Mouse (Mus musculus) intestine, postnatal 0 days (tissue): ENCODE results near the gene Sesn1. TPM values are rescaled to one million over a fixed set of nuclear protein-coding genes. Genes with fewer than 3 reads are reported as not detected.

Source experiments
- ATAC-seq: fragments of 200-750 bp; cut with Nextera tagmentation; 2 replicates; pipeline ENCODE4 v1.8.0; 2017; ENCODE audit warnings: mild to moderate bottlenecking, moderate TSS enrichment, moderate library complexity
- H3K27ac ChIP-seq: fragments of 300-500 bp; sonication (generic); 2 replicates; pipeline ENCODE4 v1.5.1; 2014; ENCODE audit warnings: mild to moderate bottlenecking, low read depth, low read length, moderate library complexity
- H3K27me3 ChIP-seq: fragments of 300-500 bp; sonication (generic); replicated peaks from 2 replicates; pipeline ENCODE4 v1.6.1; 2014; ENCODE audit warnings: low read length, mixed read lengths; ENCODE audit not compliant: control insufficient read depth, insufficient read depth
- H3K36me3 ChIP-seq: fragments of 300-500 bp; sonication (generic); 2 replicates; pipeline ENCODE4 v1.6.1; 2014; ENCODE audit warnings: mild to moderate bottlenecking, moderate library complexity; ENCODE audit not compliant: control insufficient read depth, insufficient read depth
- H3K4me1 ChIP-seq: fragments of 300-500 bp; sonication (generic); replicated peaks from 2 replicates; pipeline ENCODE4 v1.6.1; 2014; ENCODE audit warnings: antibody characterized with exemption, low read length, mixed read lengths; ENCODE audit not compliant: control insufficient read depth, insufficient read depth
- H3K4me2 ChIP-seq: fragments of 300-500 bp; sonication (generic); replicated peaks from 2 replicates; pipeline ENCODE4 v1.6.1; 2014; ENCODE audit warnings: low read depth, mild to moderate bottlenecking, moderate library complexity
- H3K4me3 ChIP-seq: fragments of 300-500 bp; sonication (generic); 2 replicates; pipeline ENCODE4 v1.5.1; 2014; ENCODE audit warnings: low read depth, low read length
- H3K9ac ChIP-seq: fragments of 300-500 bp; sonication (generic); 2 replicates; pipeline ENCODE4 v1.6.1; 2014; ENCODE audit warnings: mild to moderate bottlenecking, low read depth, low read length
- H3K9me3 ChIP-seq: fragments of 300-500 bp; sonication (generic); 2 replicates; pipeline ENCODE4 v1.6.1; 2016; ENCODE audit warnings: mixed run types; ENCODE audit not compliant: control insufficient read depth
- CTCF ChIP-seq: sonication (generic); IDR thresholded peaks from 2 replicates; pipeline ENCODE4 v1.5.1; 2016; ENCODE audit warnings: low read depth, mild to moderate bottlenecking, control low read depth, antibody characterized with exemption, moderate library complexity
- WGBS: fragments of 180-500 bp; shearing (Covaris S2); extraction: QIAGEN DNeasy Blood & Tissue Kit; methylation state at CpG from one replicate; pipeline ENCODE4 v1.1.7; 2014; 5-methylcytosine and 5-hydroxymethylcytosine counted together
- polyA plus RNA-seq: library from polyadenylated mRNA; unstranded; fragments of >200 nt; fragmentation: Nextera tagmentation; extraction: Ambion mirVana; gene quantifications from 2 replicates; pipeline ENCODE4 v1.2.1, GENCODE M21; 2015

Sesn1 gene
- polyA plus RNA-seq, 1 experiment from 2014 or later, result 26.2 TPM

DNA sequence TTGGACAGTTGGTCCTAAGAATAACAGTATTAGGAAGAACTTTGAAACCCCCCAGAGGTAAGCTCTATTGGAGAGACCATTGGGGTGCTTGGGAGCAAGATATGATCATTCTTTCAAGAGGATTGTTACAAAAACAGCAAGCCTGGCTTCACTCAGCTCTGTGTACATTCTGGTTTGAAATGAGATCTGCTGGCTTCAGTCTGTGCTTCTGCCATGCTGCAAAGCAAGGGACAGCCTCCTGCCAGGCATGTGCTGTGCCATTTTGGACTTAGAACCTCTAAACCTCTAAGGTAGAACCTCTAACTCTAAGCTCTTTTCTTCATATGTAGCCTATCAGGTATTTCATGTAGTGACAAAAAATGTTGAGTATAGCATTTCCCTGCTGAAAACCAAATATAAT, 65.9 kb downstream of the Sesn1 start:
- Histone ChIP-seq H3K4me1 (no peaks in the 10 kb centered on the region; the same call in 1 of the 2 replicates), H3K4me3 (no peak overlapping the region), H3K4me2 (no peak overlapping the region), H3K36me3 (no peaks in the 10 kb centered on the region), H3K9ac (no peak overlapping the region), H3K9me3 (no peaks in the 10 kb centered on the region), H3K27me3 (no peaks in the 10 kb centered on the region), H3K27ac (no peak overlapping the region)
- ATAC-seq, result no peak
- TF ChIP-seq CTCF, result no peak

DNA sequence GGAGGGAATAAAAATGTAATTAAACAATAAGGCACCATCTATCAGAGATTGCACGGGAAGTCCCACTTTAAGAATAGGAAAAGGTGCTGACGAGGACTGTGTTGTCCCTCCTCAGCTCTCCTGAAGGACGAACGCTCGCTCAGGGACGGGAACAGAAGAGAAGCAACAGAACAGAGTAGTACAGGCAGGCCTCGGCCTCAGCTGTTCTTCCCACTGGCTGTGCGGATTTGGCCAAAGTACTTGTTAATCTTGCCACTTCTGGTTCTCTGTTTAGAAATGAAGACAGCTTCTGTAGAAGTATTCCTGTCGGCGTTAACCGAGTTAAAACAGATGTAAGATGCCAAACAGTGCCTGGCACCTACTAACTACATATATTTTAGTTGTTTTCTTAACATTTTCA, 68.6 kb downstream of the Sesn1 start:
- WGBS, result 80% methylated on average over 11 of the region's 11 CpGs
- Histone ChIP-seq H3K27ac (no peak overlapping the region), H3K9ac (no peak overlapping the region), H3K27me3 (no peaks in the 10 kb centered on the region), H3K4me2 (no peak overlapping the region), H3K36me3 (no peaks in the 10 kb centered on the region), H3K9me3 (no peaks in the 10 kb centered on the region), H3K4me3 (no peak overlapping the region), H3K4me1 (no peaks in the 10 kb centered on the region)
- no peak for ATAC-seq
- TF ChIP-seq CTCF, result no peak

DNA sequence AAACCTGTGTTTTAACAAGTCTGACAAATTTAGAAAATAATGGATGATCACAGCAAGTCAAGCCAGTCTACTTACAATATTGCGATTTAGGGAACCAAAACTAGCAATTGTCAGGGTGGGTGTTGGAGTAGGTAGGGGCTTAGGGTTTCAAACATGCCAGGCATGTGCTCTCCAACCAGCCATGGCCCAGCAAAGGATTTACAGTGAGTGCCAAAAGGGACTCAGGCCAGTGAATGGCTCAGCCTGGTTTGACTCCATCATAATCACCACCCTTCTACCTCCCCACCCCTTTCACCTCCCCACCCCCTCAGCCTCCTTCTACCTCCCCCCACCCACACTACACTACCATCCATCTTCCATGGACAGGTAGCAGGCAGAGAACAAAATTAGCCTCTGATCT, 69.9 kb downstream of the Sesn1 start:
- H3K27me3 ChIP-seq, result no peaks in the 10 kb centered on the region
- TF ChIP-seq CTCF, result no peak
- H3K4me1 ChIP-seq, result no peaks in the 10 kb centered on the region
- no peak for ATAC-seq
- no peak overlapping the region for H3K9ac ChIP-seq
- H3K27ac ChIP-seq, result no peak overlapping the region
- WGBS, result 76% methylated on average over 1 of the region's 1 CpGs
- H3K4me2 ChIP-seq, result no peak overlapping the region
- no peaks in the 10 kb centered on the region for H3K36me3 ChIP-seq
- no peak overlapping the region for H3K4me3 ChIP-seq
- no peaks in the 10 kb centered on the region for H3K9me3 ChIP-seq

DNA sequence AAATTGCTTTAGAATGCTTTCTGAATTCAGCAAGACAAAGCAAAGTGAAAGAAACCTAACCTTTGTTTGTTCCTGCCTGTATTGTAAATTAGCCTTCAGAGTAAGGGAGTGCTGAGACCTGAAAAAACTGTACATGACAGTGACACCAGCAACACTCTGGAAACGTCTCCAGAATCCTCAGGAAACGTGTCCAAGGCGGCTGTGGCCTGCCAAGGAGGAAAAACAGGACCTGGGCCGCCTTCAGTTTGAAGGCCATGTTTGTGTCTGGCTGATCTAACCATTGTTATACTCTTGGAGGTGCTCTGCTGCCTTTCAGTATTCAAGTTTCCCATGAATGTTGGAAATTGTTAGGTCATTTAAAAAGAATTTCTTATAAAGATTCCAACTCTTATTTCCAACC, 70.5 kb downstream of the Sesn1 start:
- H3K9ac ChIP-seq, result no peak overlapping the region
- H3K4me3 ChIP-seq, result no peak overlapping the region
- no peak for ATAC-seq
- no peaks in the 10 kb centered on the region for H3K27me3 ChIP-seq
- WGBS, result 45% methylated on average over 4 of the region's 4 CpGs
- no peaks in the 10 kb centered on the region for H3K9me3 ChIP-seq
- H3K4me2 ChIP-seq, result no peak overlapping the region
- no peaks in the 10 kb centered on the region for H3K36me3 ChIP-seq
- H3K4me1 ChIP-seq, result no peaks in the 10 kb centered on the region
- no peak overlapping the region for H3K27ac ChIP-seq
- no peak for TF ChIP-seq CTCF

DNA sequence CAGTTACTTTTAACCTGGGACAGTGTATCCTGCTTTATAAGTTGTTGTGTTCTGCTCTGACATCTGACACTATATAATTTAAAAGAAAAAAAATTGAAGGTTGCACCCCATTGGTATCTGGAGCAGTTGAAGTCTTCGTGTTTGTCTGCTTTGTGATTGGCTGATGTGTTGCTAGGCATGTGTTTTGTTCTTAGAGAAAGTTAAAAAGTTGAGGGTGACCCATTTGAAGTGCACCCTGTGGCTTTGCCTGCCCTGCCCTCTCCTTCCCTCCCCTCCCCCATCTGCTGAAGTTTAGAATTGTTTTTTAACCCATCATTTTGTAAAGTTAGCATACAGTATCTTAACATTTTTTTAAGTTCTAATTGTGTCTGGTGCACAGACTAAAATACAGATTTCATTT, 71.0 kb downstream of the Sesn1 start:
- WGBS, result 40% methylated on average over 1 of the region's 1 CpGs
- no peaks in the 10 kb centered on the region for H3K27me3 ChIP-seq
- no peak overlapping the region for H3K4me3 ChIP-seq
- no peak for TF ChIP-seq CTCF
- H3K27ac ChIP-seq, result no peak overlapping the region
- H3K9ac ChIP-seq, result no peak overlapping the region
- ATAC-seq, result no peak
- H3K36me3 ChIP-seq, result no peaks in the 10 kb centered on the region
- no peak overlapping the region for H3K4me2 ChIP-seq
- H3K4me1 ChIP-seq, result no peaks in the 10 kb centered on the region
- H3K9me3 ChIP-seq, result no peaks in the 10 kb centered on the region

DNA sequence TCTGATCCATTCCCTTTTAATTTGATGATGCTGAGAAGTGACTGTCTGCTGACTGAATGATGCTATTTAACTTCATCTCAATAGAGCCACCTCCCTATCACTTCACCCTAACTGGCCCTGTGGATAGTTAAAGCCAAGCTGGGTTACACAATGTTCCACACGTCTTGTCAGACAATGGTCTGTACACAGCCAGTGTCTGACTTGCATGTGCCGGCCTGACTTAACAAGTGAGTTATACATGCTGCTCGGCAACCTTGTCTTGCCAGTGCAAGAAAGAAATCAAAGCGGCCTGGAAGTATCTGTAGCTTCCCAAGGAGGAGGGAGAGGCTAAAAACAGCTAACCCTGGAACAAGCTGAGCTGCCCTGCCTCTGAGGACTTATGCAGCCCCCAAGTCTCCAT, 71.7 kb downstream of the Sesn1 start:
- H3K4me3 ChIP-seq, result no peak overlapping the region
- H3K27me3 ChIP-seq, result no peaks in the 10 kb centered on the region
- TF ChIP-seq CTCF, result no peak
- no peak for ATAC-seq
- H3K36me3 ChIP-seq, result no peaks in the 10 kb centered on the region
- no peak overlapping the region for H3K27ac ChIP-seq
- WGBS, result 56% methylated on average over 4 of the region's 4 CpGs
- H3K9ac ChIP-seq, result no peak overlapping the region
- H3K9me3 ChIP-seq, result no peaks in the 10 kb centered on the region
- H3K4me2 ChIP-seq, result no peak overlapping the region
- no peaks in the 10 kb centered on the region for H3K4me1 ChIP-seq
